Mouse (Mus musculus) brain, embryonic 14.5 days (tissue): ENCODE measurements at regions not wholly inside any gene's neighbourhood (a gene's known extent, or its start where the extent isn't known, plus 50 kb on each side); places are given as distances from the start of the nearest gene placed in this dataset.

ENCODE experiments used
- DNase-seq: peaks from one replicate; pipeline ENCODE4 v3.0.0-alpha.2; 2011; ENCODE audit warnings: low read depth
- CTCF ChIP-seq: fragments of 200-500 bp; IDR thresholded peaks from 2 replicates; pipeline ENCODE4 v1.5.1; 2012; ENCODE audit warnings: inconsistent platforms, mild to moderate bottlenecking, moderate library complexity, borderline replicate concordance; ENCODE audit not compliant: insufficient read depth, insufficient read length; ENCODE audit errors: extremely low read depth
- POLR2A ChIP-seq: fragments of 200-500 bp; IDR thresholded peaks from 2 replicates; pipeline ENCODE4 v1.6.1; 2012; ENCODE audit warnings: mild to moderate bottlenecking, inconsistent platforms, borderline replicate concordance; ENCODE audit not compliant: poor library complexity, insufficient read depth, insufficient read length, severe bottlenecking; ENCODE audit errors: extremely low read depth

DNA sequence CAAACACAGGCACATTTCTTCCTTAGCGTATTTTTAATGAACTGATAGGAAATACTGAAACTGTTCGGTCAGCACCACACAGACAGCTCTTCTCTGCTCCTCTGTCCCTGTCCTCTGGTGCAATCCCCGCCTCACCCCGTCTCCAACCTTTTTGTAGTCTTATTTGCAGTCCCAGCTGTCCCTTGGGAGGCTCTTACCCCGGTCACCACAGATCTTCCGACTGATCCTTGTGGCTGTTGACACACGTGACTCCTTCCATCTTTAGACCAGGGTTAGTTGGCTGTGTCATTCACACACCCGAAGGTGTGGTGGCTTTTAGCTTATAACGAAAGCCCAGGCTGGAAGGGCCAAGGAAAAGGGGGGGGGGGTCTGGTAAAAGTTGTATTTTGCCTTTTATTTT, 56.4 kb downstream of the Cyp26a1 start:
- TF ChIP-seq CTCF (no peak), POLR2A (no peak)
- DNase-seq: no peak

- DNase-seq: no peak
- TF ChIP-seq POLR2A (no peak), CTCF (peak; percentile 25; the same call in 1 of the 2 replicates)
These were observed 57.8 kb downstream of the Cyp26a1 start for GRCm38 (mm10) chr19:37755372-37755771.

DNA sequence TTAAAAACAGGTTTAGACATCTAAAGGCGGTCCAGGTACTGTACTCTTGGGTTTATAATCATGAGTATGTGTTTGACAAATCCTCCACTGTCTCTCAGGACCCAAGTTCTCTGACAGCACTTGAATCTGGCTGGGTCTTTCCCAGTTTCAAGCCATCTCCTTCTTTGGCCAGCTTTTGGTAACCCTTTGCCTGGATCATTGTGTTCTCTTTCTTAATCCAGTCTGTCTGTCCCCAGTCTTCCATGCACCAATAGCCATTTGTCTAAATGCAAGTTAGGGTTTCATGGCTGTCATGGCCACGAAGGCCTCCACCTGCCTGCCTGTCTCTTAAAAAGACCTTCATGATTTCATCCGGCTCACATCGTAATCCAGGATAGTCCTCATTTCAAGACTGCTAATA, 71.8 kb downstream of the Cyp26a1 start:
- TF ChIP-seq POLR2A: no peak
- TF ChIP-seq CTCF: no peak
- no peak for DNase-seq

- no peak for DNase-seq
- TF ChIP-seq CTCF (no peak), POLR2A (no peak)
These were observed 74.4 kb downstream of the Cyp26a1 start for GRCm38 (mm10) chr19:37771956-37772355.

DNA sequence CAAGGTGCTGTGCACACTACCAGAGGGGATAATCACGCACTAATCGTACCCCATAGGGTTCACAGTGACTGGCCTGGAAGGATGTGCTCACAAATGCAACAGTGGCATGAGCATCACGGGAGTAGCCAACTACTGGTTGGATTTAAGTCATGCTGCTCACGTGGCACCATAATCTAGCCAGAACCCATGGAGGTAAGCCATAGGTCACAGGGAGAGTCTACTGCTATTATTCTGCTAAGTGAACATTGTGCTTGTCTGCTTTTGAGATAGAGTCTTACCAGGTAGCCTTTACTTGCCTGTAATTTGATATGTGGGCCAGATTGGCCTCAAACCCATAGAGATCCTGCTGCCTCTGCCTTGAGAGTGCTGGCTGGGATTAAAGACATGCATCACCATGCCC, 77.0 kb downstream of the Cyp26a1 start:
- no peak for DNase-seq
- TF ChIP-seq CTCF (no peak), POLR2A (no peak)

DNA sequence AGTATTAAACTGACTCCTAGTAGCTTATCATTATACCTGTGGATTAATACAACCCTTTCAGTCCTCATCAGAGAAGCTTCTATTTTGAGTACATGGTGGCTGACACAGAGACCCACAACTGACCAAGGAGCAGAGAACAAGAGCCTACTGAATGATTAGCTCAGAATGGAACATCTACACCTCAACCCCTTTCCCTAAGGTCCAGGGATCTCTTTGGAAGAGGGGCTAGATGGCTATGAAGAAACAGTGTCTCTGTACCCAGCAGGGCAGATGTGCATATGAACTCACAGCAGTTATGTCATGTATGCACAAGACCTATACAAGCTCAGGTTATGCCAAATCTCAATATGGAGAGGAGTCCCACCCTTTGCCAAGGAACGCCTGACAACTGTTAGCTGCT, 77.4 kb downstream of the Cyp26a1 start:
- TF ChIP-seq POLR2A (no peak), CTCF (no peak)

DNA sequence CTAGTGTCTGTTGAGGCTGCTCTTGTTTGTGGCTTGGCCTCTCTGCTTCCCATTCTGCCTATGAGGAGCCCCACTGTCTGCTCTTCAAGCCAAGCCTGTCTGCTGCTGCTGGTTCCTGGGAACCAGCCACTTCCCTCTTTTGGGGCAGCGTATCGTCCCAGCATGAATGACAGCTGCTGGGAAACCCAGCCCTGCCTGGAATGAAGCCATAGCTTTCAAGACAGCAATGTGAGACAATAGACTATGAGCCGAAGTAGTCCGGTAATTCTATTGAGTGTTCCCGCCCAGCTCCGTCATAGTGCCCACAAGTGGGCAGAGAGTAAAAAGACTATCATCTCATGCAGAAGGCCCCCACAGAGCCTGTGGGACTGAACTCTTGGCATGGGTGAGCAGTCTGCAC, 80.4 kb downstream of the Cyp26a1 start:
- TF ChIP-seq POLR2A (no peak), CTCF (no peak)
- DNase-seq: peak; percentile 76

More for the DNA sequence above, 77.4 kb downstream of the Cyp26a1 start:
- DNase-seq: no peak

- TF ChIP-seq CTCF (no peak), POLR2A (no peak)
- no peak for DNase-seq
These were observed 81.0 kb downstream of the Cyp26a1 start for GRCm38 (mm10) chr19:37778568-37778967.

DNA sequence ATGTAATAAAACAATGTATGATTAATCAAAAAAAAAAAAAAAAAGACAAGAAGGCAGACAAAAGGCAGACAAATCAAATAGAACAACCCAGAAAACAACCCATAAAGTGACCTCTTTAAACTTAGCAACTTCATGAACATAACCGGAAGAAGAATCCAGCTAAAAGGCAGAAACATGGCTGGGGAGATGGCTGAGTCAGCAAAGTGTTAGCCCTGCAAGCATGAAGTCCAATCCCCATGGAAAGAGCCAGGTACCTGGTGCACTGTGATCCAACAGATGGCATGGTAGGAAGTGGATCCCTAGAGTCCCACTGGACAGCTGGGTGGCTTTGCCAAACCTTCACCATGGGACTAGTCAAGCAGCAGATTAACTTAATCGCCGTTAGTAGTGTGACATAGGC, 90.9 kb downstream of the Cyp26a1 start:
- DNase-seq: no peak

DNA sequence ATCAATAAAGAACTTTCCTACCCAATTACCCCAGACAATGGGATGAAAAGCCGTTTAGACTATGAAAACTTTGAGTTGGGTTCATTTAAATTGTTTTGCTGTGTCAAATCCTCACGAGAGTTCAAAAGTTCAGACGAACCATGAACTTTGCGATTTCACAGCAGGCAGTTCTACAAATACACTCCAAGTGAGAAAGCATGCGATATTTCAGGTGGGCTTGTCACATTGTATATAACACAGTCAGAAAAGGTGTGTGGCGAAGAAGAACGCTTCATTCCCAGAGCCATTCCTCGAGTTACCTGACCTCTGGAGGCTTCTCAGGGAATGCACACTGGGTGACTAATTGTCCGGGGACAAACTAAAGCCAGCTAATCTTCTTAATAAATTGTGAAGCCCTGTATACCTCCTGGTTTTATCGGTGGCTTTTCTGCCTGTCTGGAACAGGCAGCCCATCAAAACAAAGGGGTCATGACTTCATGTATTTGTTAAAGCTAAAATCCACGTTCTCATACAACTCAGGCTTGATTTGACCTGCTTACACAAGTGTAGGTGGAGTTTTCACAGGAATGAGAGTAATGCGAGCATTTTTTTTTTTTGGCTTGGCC, 92.1 kb downstream of the Cyp26a1 start:
- TF ChIP-seq CTCF (no peak), POLR2A (no peak)
- DNase-seq: no peak

More for the DNA sequence above, 90.9 kb downstream of the Cyp26a1 start:
- TF ChIP-seq CTCF (no peak), POLR2A (no peak)

DNA sequence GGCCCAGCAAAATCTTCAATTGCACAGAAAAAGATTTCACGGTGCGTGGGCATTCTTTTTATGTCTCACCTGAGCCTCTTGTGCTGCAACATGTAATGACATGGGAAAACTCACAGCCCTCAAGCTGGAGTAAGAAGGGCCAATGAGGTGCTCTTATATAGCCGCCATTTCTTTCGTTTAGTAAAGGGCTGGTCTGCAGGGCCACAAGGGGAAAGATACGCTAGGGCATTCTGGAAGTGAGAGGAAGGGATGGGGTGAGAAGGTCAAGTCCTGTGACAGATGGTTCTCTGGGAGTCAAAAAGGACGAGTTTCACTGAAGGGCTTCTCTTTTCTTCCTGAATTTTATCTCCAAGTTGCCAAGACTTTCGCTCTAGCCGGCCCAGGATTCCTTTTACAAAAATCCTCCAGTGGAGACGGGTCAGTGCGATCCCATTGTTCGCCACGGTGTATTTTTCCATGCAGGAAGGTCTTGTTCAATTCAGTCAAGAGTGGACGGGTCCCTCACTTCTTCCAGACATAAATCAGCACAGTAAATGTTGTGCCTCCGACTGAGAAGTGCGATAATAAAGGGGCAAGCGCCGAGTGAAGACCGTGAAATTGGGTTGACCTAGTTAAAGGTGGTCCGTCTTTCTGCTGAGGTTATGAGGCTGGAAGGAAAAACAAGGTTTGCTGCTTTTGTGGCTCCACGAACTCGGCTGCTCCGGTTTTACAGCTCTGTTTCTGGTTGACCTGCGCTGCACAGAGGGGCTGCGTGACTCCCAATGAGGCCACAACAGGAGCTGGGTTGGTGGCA, 92.9 kb downstream of the Cyp26a1 start:
- peak; percentile 26 for DNase-seq
- TF ChIP-seq POLR2A (no peak), CTCF (no peak)

DNA sequence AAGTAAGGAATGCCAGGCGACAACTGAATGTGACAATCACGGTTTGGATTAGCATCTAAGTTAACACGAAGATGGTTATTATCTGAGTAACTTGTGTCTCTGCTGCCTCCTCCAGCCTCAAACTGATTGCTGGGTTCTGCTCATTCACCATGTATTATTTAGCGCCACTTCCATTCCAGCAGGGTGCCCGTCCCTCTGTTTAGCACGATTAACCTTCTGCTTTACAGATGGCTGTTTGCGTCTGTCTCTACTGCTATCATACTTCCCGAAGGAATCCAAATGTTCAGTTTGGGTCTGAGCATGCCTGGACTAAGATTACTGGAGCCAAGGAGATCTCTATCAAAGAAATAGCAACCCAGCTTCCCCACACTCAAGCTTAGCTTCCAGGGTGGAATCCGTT, 95.6 kb downstream of the Cyp26a1 start:
- peak; percentile 18 for DNase-seq
- no peak for TF ChIP-seq CTCF
- no peak for TF ChIP-seq POLR2A
